Mouse (Mus musculus) monocyte, adult 5-6 weeks (primary cell): ENCODE measurements around the gene Tor1a. TPM values are rescaled to one million over a fixed set of nuclear protein-coding genes. Genes with fewer than 3 reads are reported as not detected.
"Not testable (repeated sequence)": the region's sequence is repeated elsewhere in the genome, so short reads cannot be mapped to it uniquely, and the experiment has no call there.

Experiments
- ATAC-seq: fragments of 153-309, 156-312 bp; replicated peaks from 2 replicates; pipeline ENCODE4 v1.8.0; 2017; ENCODE audit warnings: mild to moderate bottlenecking; ENCODE audit not compliant: low TSS enrichment, insufficient number of reproducible peaks, severe bottlenecking, poor library complexity, low FRiP score
- total RNA-seq: library from RNA; stranded (forward); fragments of 200-1000, 200-491, 200-594 nt; gene quantifications from 3 replicates; pipeline ENCODE4 v1.2.3, GENCODE M21; 2017

The Tor1a gene
- total RNA-seq, 1 experiment from 2014 or later, result 108 TPM

GRCm38 (mm10) chr2:30927151-30927781 is 40.5 kb downstream of the Tor1a start:
- no peak for ATAC-seq

GRCm38 (mm10) chr2:30926381-30926780 is 41.4 kb downstream of the Tor1a start:
- ATAC-seq, result no peak

- no peak for ATAC-seq
Observed at GRCm38 (mm10) chr2:30925181-30925580, 42.6 kb downstream of the Tor1a start.

- ATAC-seq, result no peak
Observed at GRCm38 (mm10) chr2:30923099-30923498, 44.6 kb downstream of the Tor1a start.

GRCm38 (mm10) chr2:30920216-30920615 is 47.5 kb downstream of the Tor1a start:
- no peak for ATAC-seq

GRCm38 (mm10) chr2:30918780-30919329 is 48.9 kb downstream of the Tor1a start:
- ATAC-seq, result no peak

- no peak for ATAC-seq
Observed at GRCm38 (mm10) chr2:30918126-30918525, 49.6 kb downstream of the Tor1a start.

GRCm38 (mm10) chr2:30917649-30918048 is 50.1 kb downstream of the Tor1a start:
- ATAC-seq, result no peak; the same call in 1 of the 2 replicates

GRCm38 (mm10) chr2:30915933-30916332 is 51.8 kb downstream of the Tor1a start:
- ATAC-seq, result not testable (repeated sequence)

- no peak for ATAC-seq
Observed at GRCm38 (mm10) chr2:30915376-30915775, 52.4 kb downstream of the Tor1a start.

- ATAC-seq, result no peak
Observed at GRCm38 (mm10) chr2:30914836-30915235, 52.9 kb downstream of the Tor1a start.

GRCm38 (mm10) chr2:30913022-30913421 is 54.7 kb downstream of the Tor1a start:
- ATAC-seq, result no peak

- no peak for ATAC-seq
Observed at GRCm38 (mm10) chr2:30912291-30912773, 55.4 kb downstream of the Tor1a start.

Other genes starting within 250 kb of the Tor1a start
- gene 1700001O22Rik, start 164.3 kb downstream of the Tor1a start, total RNA-seq, result 0.68 TPM in 1 of 3 replicates, not detected in the others
- 7.1 to 15.9 TPM (median 9.9 TPM) in 3 replicates for gene Ntmt1, start 160.1 kb downstream of the Tor1a start, total RNA-seq
- gene Asb6, start 137.6 kb downstream of the Tor1a start, total RNA-seq, result 20.4 to 45.6 TPM (median 27.7 TPM) in 3 replicates
- gene Prrx2, start 133.0 kb downstream of the Tor1a start, total RNA-seq, result not detected in 3 replicates
- gene Ptges, start 38.1 kb downstream of the Tor1a start, total RNA-seq, result 0.10 to 4.4 TPM (median 0.11 TPM) in 3 replicates
- gene Tor1b, start 15.0 kb downstream of the Tor1a start, total RNA-seq, result 36.4 to 42.7 TPM (median 42.4 TPM) in 3 replicates
- 95.8 to 155 TPM (median 141 TPM) in 3 replicates for gene BC005624, start 14.3 kb upstream of the Tor1a start, total RNA-seq
- 2.2 to 10.4 TPM (median 3.5 TPM) in 3 replicates for gene Usp20, start 14.3 kb upstream of the Tor1a start, total RNA-seq
- gene Fnbp1, start 174.1 kb upstream of the Tor1a start, total RNA-seq, result 39.1 to 101 TPM (median 67.2 TPM) in 3 replicates
- gene Gpr107, start 184.4 kb upstream of the Tor1a start, total RNA-seq, result 31.3 to 44.8 TPM (median 35.7 TPM) in 3 replicates